ENCODE assay signal across 9 mouse cellular contexts in the genomic region with DNA sequence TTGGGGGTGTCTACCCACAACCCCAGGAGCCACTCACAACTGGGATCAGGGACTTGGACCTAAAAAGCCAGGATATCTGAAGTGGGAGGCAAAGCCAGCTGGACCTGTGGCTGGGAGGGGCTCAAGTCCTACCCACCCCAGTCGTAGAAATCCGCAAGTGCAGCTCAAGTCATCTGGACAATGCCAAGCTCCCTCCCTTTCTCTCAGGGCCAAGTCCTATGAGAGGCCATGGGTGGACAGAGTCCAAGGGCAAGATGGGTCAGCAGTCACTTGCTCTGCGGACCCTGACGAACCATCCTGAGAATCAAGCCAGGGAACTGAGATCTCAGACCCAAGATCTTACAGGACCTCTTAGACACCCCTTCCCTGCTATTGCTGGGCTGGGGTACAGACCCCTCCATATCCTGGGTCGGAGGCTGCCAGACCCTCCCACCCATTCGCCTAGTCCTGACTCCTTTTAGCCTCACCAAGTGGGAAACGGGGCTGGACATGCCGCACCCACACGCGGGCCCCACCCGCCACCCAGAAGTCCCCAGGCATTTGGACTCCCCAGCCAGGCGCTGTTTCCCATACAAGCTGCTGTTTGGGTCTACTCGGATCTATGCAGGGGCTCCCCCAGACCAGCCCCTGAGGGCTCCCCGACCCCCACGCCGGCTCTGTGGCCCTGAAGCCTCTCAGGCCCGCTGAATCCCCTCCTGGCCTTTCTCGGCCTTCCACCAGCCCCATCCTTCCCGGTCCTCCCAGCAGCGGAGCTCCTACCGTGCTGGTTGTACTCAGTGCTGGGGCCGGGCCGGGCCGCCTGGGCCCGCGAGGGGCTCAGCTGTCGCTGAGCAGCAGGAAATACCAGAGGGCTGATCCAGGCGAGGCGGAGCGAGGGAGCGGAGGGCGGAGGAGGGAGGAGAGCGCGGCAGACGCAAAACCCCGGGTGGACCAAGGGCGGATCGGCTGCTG. TPM values are rescaled to one million over a fixed set of nuclear protein-coding genes. Genes with fewer than 3 reads are reported as not detected.
DNase-seq lines count a peak whose midpoint lies in the region; ATAC-seq and TF ChIP-seq lines count a peak whose summit lies in the region.
"Had no signal": no experiment of that assay in that cellular context is flagged by ENCODE, and none has a peak within 500 bp of the region (broad histone marks: within the 10 kb centered on the region; RNA-seq: fewer than 3 reads in every experiment).

No protein-coding gene starts in this region.

- DNase-seq in layer of hippocampus, adult 11-12 months (ENCODE audit: low spot score): peak; percentile 73
- DNase-seq in layer of hippocampus, adult 9-10 months (ENCODE audit: low spot score): no peak
- peak; percentile 70 for DNase-seq in liver, embryonic 11.5 days (ENCODE audit: low spot score)
- peak; percentile 71 for DNase-seq in naive thymus-derived CD4-positive, alpha-beta T cell, adult 2 months (ENCODE audit: low read depth)
- DNase-seq in stomach, postnatal 0 days (ENCODE audit: low spot score): peak; percentile 93

- H3K27me3 ChIP-seq in embryonic facial prominence, embryonic 15.5 days: no peaks in the 10 kb centered on the region
- peaks cover 11% of the 10 kb centered on the region for H3K27me3 ChIP-seq in heart, embryonic 11.5 days (ENCODE audit: control insufficient read depth, insufficient read depth, low read length)
- no peaks in the 10 kb centered on the region for H3K27me3 ChIP-seq in kidney, embryonic 14.5 days (ENCODE audit: control insufficient read depth, insufficient read depth, low read length)
- peaks cover 39% of the 10 kb centered on the region for H3K27me3 ChIP-seq in liver, embryonic 11.5 days (replicated peaks; ENCODE audit: control insufficient read depth, insufficient read depth, low read length)
- H3K27me3 ChIP-seq in stomach, postnatal 0 days (ENCODE audit: control insufficient read depth, insufficient read depth, low read length): no peaks in the 10 kb centered on the region

- H3K4me3 ChIP-seq in embryonic facial prominence, embryonic 15.5 days (replicated peaks): peak overlapping the region; percentile 90
- peak overlapping the region; percentile 77 for H3K4me3 ChIP-seq in heart, embryonic 11.5 days (ENCODE audit: low read depth, low read length)
- H3K4me3 ChIP-seq in kidney, embryonic 14.5 days (ENCODE audit: low read length): peak overlapping the region; percentile 47
- H3K4me3 ChIP-seq in liver, embryonic 11.5 days (ENCODE audit: low read depth, low read length): peak overlapping the region; percentile 61
- H3K4me3 ChIP-seq in stomach, postnatal 0 days (ENCODE audit: low read depth, low read length): peak overlapping the region; percentile 88

- H3K36me3 ChIP-seq in embryonic facial prominence, embryonic 15.5 days: peaks cover 3% of the 10 kb centered on the region; the same call in 1 of the 2 replicates
- H3K36me3 ChIP-seq in heart, embryonic 11.5 days (ENCODE audit: control insufficient read depth, insufficient read depth, low read length): no peaks in the 10 kb centered on the region
- no peaks in the 10 kb centered on the region; the same call in 1 of the 2 replicates for H3K36me3 ChIP-seq in kidney, embryonic 14.5 days (ENCODE audit: control insufficient read depth, insufficient read depth, low read length)
- no peaks in the 10 kb centered on the region for H3K36me3 ChIP-seq in liver, embryonic 11.5 days (ENCODE audit: control insufficient read depth, insufficient read depth, low read length)
- H3K36me3 ChIP-seq in stomach, postnatal 0 days (ENCODE audit: control insufficient read depth, insufficient read depth, low read length): no peaks in the 10 kb centered on the region; the same call in 1 of the 2 replicates
- H3K36me3 ChIP-seq: G1E had no signal

- peak overlapping the region; percentile 92 for H3K27ac ChIP-seq in embryonic facial prominence, embryonic 15.5 days (replicated peaks)
- peak overlapping the region; percentile 83 for H3K27ac ChIP-seq in heart, embryonic 11.5 days (ENCODE audit: low read depth, low read length)
- H3K27ac ChIP-seq in kidney, embryonic 14.5 days (ENCODE audit: low read depth, low read length): peak overlapping the region; percentile 2; the same call in 1 of the 2 replicates
- H3K27ac ChIP-seq in liver, embryonic 11.5 days (ENCODE audit: low read depth, low read length): peak overlapping the region; percentile 55; the same call in 1 of the 2 replicates
- peak overlapping the region; percentile 97 for H3K27ac ChIP-seq in stomach, postnatal 0 days (replicated peaks)

- H3K9ac ChIP-seq in embryonic facial prominence, embryonic 15.5 days: peak overlapping the region; percentile 93
- peak overlapping the region; percentile 92 for H3K9ac ChIP-seq in heart, embryonic 11.5 days (ENCODE audit: low read depth, low read length)
- H3K9ac ChIP-seq in kidney, embryonic 14.5 days (ENCODE audit: low read depth, low read length): peak overlapping the region; percentile 61
- peak overlapping the region; percentile 65 for H3K9ac ChIP-seq in liver, embryonic 11.5 days (ENCODE audit: low read depth, low read length)
- H3K9ac ChIP-seq in stomach, postnatal 0 days (ENCODE audit: low read length): peak overlapping the region; percentile 89

- no peaks in the 10 kb centered on the region for H3K9me3 ChIP-seq in embryonic facial prominence, embryonic 15.5 days (replicated peaks)
- H3K9me3 ChIP-seq in heart, embryonic 11.5 days (replicated peaks; ENCODE audit: control insufficient read depth, low read length): no peaks in the 10 kb centered on the region
- H3K9me3 ChIP-seq in kidney, embryonic 14.5 days (ENCODE audit: control insufficient read depth, low read length): no peaks in the 10 kb centered on the region
- no peaks in the 10 kb centered on the region for H3K9me3 ChIP-seq in liver, embryonic 11.5 days (ENCODE audit: control insufficient read depth, low read length)
- H3K9me3 ChIP-seq in stomach, postnatal 0 days (ENCODE audit: control insufficient read depth, low read length): no peaks in the 10 kb centered on the region
- H3K9me3 ChIP-seq: G1E had no signal

- peak; percentile 20; the same call in 1 of the 2 replicates for TF ChIP-seq CTCF in stomach, postnatal 0 days (IDR thresholded peaks at IDR 0.05; ENCODE audit: low read depth)

- peak; percentile 18 for TF ChIP-seq EP300 in stomach, postnatal 0 days (optimal IDR thresholded peaks at IDR 0.05)

- H3K4me1 ChIP-seq in embryonic facial prominence, embryonic 15.5 days: peaks cover 47% of the 10 kb centered on the region
- H3K4me1 ChIP-seq in heart, embryonic 11.5 days (ENCODE audit: control insufficient read depth, insufficient read depth, low read length): peaks cover 25% of the 10 kb centered on the region
- peaks cover 20% of the 10 kb centered on the region for H3K4me1 ChIP-seq in kidney, embryonic 14.5 days (ENCODE audit: control insufficient read depth, insufficient read depth, low read length)
- H3K4me1 ChIP-seq in liver, embryonic 11.5 days (replicated peaks; ENCODE audit: control insufficient read depth, insufficient read depth, low read length): peaks cover 3% of the 10 kb centered on the region; the same call in 1 of the 2 replicates
- peaks cover 15% of the 10 kb centered on the region for H3K4me1 ChIP-seq in stomach, postnatal 0 days (replicated peaks; ENCODE audit: control insufficient read depth, insufficient read depth)

- H3K4me2 ChIP-seq in embryonic facial prominence, embryonic 15.5 days (replicated peaks): peak overlapping the region; percentile 94
- peak overlapping the region; percentile 89 for H3K4me2 ChIP-seq in heart, embryonic 11.5 days
- peak overlapping the region; percentile 70 for H3K4me2 ChIP-seq in kidney, embryonic 14.5 days (replicated peaks; ENCODE audit: low read depth, low read length)
- H3K4me2 ChIP-seq in liver, embryonic 11.5 days: peak overlapping the region; percentile 70
- peak overlapping the region; percentile 94 for H3K4me2 ChIP-seq in stomach, postnatal 0 days (replicated peaks; ENCODE audit: low read depth)

- WGBS in embryonic facial prominence, embryonic 15.5 days: 1% methylated on average over 38 of the region's 38 CpGs
- WGBS in heart, embryonic 11.5 days (ENCODE audit: insufficient replicate concordance): 2% methylated on average over 38 of the region's 38 CpGs
- WGBS in kidney, embryonic 14.5 days: 2% methylated on average over 36 of the region's 38 CpGs
- WGBS in liver, embryonic 11.5 days: 5% methylated on average over 38 of the region's 38 CpGs
- 1% methylated on average over 37 of the region's 38 CpGs for WGBS in stomach, postnatal 0 days

- ATAC-seq in embryonic facial prominence, embryonic 15.5 days (ENCODE audit: insufficient number of reproducible peaks, low FRiP score, low TSS enrichment, low read depth): peak; percentile 90
- peak; percentile 86 for ATAC-seq in heart, embryonic 11.5 days (replicated peaks; ENCODE audit: insufficient number of reproducible peaks, low FRiP score, low TSS enrichment)
- peak; percentile 96 for ATAC-seq in kidney, embryonic 14.5 days (ENCODE audit: low FRiP score, low TSS enrichment)
- peak; percentile 57; the same call in 1 of the 2 replicates for ATAC-seq in liver, embryonic 11.5 days (replicated peaks; ENCODE audit: low FRiP score)
- peak; percentile 93 for ATAC-seq in stomach, postnatal 0 days (ENCODE audit: low FRiP score, low TSS enrichment)

RNA-seq across cellular contexts. Expression of gene Osbpl5, which starts 17.0 kb away (rescaled TPM):
- 61.5 and 65.2 TPM in 2 replicates for polyA plus RNA-seq in embryonic facial prominence, embryonic 15.5 days (2015; fragmentation: Nextera tagmentation; extraction: Ambion mirVana)
- polyA plus RNA-seq in heart, embryonic 11.5 days (2014; fragmentation: Nextera tagmentation; extraction: Ambion mirVana): 26.6 and 30.8 TPM in 2 replicates
- polyA plus RNA-seq in kidney, embryonic 14.5 days (2014; fragmentation: Nextera tagmentation; extraction: Ambion mirVana): 18.7 and 30.7 TPM in 2 replicates
- 8.3 and 8.9 TPM in 2 replicates for polyA plus RNA-seq in liver, embryonic 11.5 days (2014; fragmentation: Nextera tagmentation; extraction: Ambion mirVana)
- polyA plus RNA-seq in stomach, postnatal 0 days (2015; fragmentation: Nextera tagmentation; extraction: Ambion mirVana): 29.9 and 32.0 TPM in 2 replicates
- polyA plus RNA-seq: G1E had no signal

RNA-seq across cellular contexts. Expression of gene Mrgprg, which starts 27.0 kb away (rescaled TPM):
- polyA plus RNA-seq in embryonic facial prominence, embryonic 15.5 days (2015; fragmentation: Nextera tagmentation; extraction: Ambion mirVana): not detected in 2 replicates
- not detected in 2 replicates for polyA plus RNA-seq in heart, embryonic 11.5 days (2014; fragmentation: Nextera tagmentation; extraction: Ambion mirVana)
- not detected in 2 replicates for polyA plus RNA-seq in kidney, embryonic 14.5 days (2014; fragmentation: Nextera tagmentation; extraction: Ambion mirVana)
- not detected in 2 replicates for polyA plus RNA-seq in liver, embryonic 11.5 days (2014; fragmentation: Nextera tagmentation; extraction: Ambion mirVana)
- polyA plus RNA-seq in stomach, postnatal 0 days (2015; fragmentation: Nextera tagmentation; extraction: Ambion mirVana): not detected in 2 replicates
- polyA plus RNA-seq: G1E had no signal

RNA-seq across cellular contexts. Expression of gene Mrgpre, which starts 44.5 kb away (rescaled TPM):
- 1.9 and 2.5 TPM in 2 replicates for polyA plus RNA-seq in embryonic facial prominence, embryonic 15.5 days (2015; fragmentation: Nextera tagmentation; extraction: Ambion mirVana)
- 2.3 and 3.4 TPM in 2 replicates for polyA plus RNA-seq in heart, embryonic 11.5 days (2014; fragmentation: Nextera tagmentation; extraction: Ambion mirVana)
- 0.86 and 1.8 TPM in 2 replicates for polyA plus RNA-seq in kidney, embryonic 14.5 days (2014; fragmentation: Nextera tagmentation; extraction: Ambion mirVana)
- 0.59 and 0.86 TPM in 2 replicates for polyA plus RNA-seq in liver, embryonic 11.5 days (2014; fragmentation: Nextera tagmentation; extraction: Ambion mirVana)
- 0.55 and 0.63 TPM in 2 replicates for polyA plus RNA-seq in stomach, postnatal 0 days (2015; fragmentation: Nextera tagmentation; extraction: Ambion mirVana)
- polyA plus RNA-seq: G1E had no signal

RNA-seq across cellular contexts. Expression of gene Tnfrsf23, which starts 54.1 kb away (rescaled TPM):
- polyA plus RNA-seq in embryonic facial prominence, embryonic 15.5 days (2015; fragmentation: Nextera tagmentation; extraction: Ambion mirVana): 4.0 and 4.9 TPM in 2 replicates
- polyA plus RNA-seq in heart, embryonic 11.5 days (2014; fragmentation: Nextera tagmentation; extraction: Ambion mirVana): 1.1 and 2.6 TPM in 2 replicates
- 0.84 and 1.7 TPM in 2 replicates for polyA plus RNA-seq in kidney, embryonic 14.5 days (2014; fragmentation: Nextera tagmentation; extraction: Ambion mirVana)
- polyA plus RNA-seq in liver, embryonic 11.5 days (2014; fragmentation: Nextera tagmentation; extraction: Ambion mirVana): 0.17 and 0.34 TPM in 2 replicates
- polyA plus RNA-seq in stomach, postnatal 0 days (2015; fragmentation: Nextera tagmentation; extraction: Ambion mirVana): 2.9 and 4.0 TPM in 2 replicates
- polyA plus RNA-seq: G1E had no signal

Comparison
In these comparisons a context has a peak if more than half of its experiments do, and no peak if none do; other contexts are left out.
1. H3K27ac ChIP-seq: peak in every context shown above with its lines; median percentile 97 in stomach, postnatal 0 days; 92 in embryonic facial prominence, embryonic 15.5 days; 83 in heart, embryonic 11.5 days; 55 in liver, embryonic 11.5 days; 2 in kidney, embryonic 14.5 days.